Mouse (Mus musculus): ENCODE measurements around the gene Sval1. TPM values are rescaled to one million over a fixed set of nuclear protein-coding genes. Genes with fewer than 3 reads are reported as not detected.

Sval1 gene
- polyA plus RNA-seq (2014; fragmentation: Nextera tagmentation; extraction: Ambion mirVana), result not detected in 2 replicates

GRCm38 (mm10) chr6:41951330-41951729 is at the start of gene Sval1:
Gene Sval1, plus strand, starts transcription at chr6:41951630.
- no peak within 1 kb of the TSS for H3K27ac ChIP-seq (ENCODE audit: low read depth, low read length)
- H3K4me3 ChIP-seq (ENCODE audit: low read depth, low read length), result no peak within 1 kb of the TSS
- H3K9ac ChIP-seq (replicated peaks; ENCODE audit: low read depth, low read length), result no peak within 1 kb of the TSS
- no peaks in the 10 kb centered on the region for H3K4me1 ChIP-seq (ENCODE audit: control insufficient read depth, insufficient read depth, low read length)
- H3K27me3 ChIP-seq (ENCODE audit: control insufficient read depth, insufficient read depth, low read length), result no peaks in the 10 kb centered on the region
- H3K9me3 ChIP-seq (ENCODE audit: control insufficient read depth, low read length), result no peaks in the 10 kb centered on the region
- no peak for ATAC-seq (ENCODE audit: low read depth)
- WGBS, result 75% methylated on average over 1 of the region's 1 CpGs
- no peak within 1 kb of the TSS for H3K4me2 ChIP-seq (ENCODE audit: low read depth, low read length)
- no peaks in the 10 kb centered on the region for H3K36me3 ChIP-seq (ENCODE audit: control insufficient read depth, insufficient read depth, low read length)

GRCm38 (mm10) chr6:41911625-41912024 is 39.8 kb upstream of the Sval1 start:
- Histone ChIP-seq H3K27me3 (ENCODE audit: control insufficient read depth, insufficient read depth, low read length) (no peaks in the 10 kb centered on the region), H3K9me3 (ENCODE audit: control insufficient read depth, low read length) (no peaks in the 10 kb centered on the region), H3K4me2 (ENCODE audit: low read depth, low read length) (no peak overlapping the region), H3K4me3 (ENCODE audit: low read depth, low read length) (no peak overlapping the region), H3K27ac (ENCODE audit: low read depth, low read length) (no peak overlapping the region), H3K9ac (replicated peaks; ENCODE audit: low read depth, low read length) (no peak overlapping the region), H3K4me1 (ENCODE audit: control insufficient read depth, insufficient read depth, low read length) (no peaks in the 10 kb centered on the region), H3K36me3 (ENCODE audit: control insufficient read depth, insufficient read depth, low read length) (no peaks in the 10 kb centered on the region)
- WGBS, result 88% methylated on average over 5 of the region's 5 CpGs
- ATAC-seq (ENCODE audit: low read depth), result no peak

DNA sequence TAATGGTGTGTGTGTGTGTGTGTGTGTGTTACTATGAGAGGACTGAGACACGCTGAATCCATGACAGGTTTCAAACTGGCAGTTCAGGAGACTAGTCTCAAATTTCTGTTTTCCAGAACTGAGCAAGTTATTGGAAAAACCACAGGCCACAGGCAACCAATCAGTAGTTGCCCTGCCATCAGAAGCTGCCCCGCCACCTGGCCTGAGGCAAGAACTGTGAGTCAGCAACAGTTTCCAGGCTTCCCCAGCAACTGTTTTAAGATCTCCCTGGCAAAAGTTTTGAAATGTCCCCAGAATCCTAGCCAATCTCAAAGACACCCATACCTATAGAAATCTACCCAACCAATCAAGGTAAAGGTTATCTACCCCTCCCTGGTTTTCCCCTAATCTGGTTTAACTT is 36.5 kb upstream of the Sval1 start:
- no peak overlapping the region for H3K9ac ChIP-seq (replicated peaks; ENCODE audit: low read depth, low read length)
- 96% methylated on average over 2 of the region's 2 CpGs for WGBS
- no peak for ATAC-seq (ENCODE audit: low read depth)
- no peaks in the 10 kb centered on the region for H3K36me3 ChIP-seq (ENCODE audit: control insufficient read depth, insufficient read depth, low read length)
- H3K4me3 ChIP-seq (ENCODE audit: low read depth, low read length), result no peak overlapping the region
- H3K9me3 ChIP-seq (ENCODE audit: control insufficient read depth, low read length), result no peaks in the 10 kb centered on the region
- H3K4me1 ChIP-seq (ENCODE audit: control insufficient read depth, insufficient read depth, low read length), result no peaks in the 10 kb centered on the region
- H3K4me2 ChIP-seq (ENCODE audit: low read depth, low read length), result no peak overlapping the region
- no peaks in the 10 kb centered on the region for H3K27me3 ChIP-seq (ENCODE audit: control insufficient read depth, insufficient read depth, low read length)
- H3K27ac ChIP-seq (ENCODE audit: low read depth, low read length), result no peak overlapping the region

DNA sequence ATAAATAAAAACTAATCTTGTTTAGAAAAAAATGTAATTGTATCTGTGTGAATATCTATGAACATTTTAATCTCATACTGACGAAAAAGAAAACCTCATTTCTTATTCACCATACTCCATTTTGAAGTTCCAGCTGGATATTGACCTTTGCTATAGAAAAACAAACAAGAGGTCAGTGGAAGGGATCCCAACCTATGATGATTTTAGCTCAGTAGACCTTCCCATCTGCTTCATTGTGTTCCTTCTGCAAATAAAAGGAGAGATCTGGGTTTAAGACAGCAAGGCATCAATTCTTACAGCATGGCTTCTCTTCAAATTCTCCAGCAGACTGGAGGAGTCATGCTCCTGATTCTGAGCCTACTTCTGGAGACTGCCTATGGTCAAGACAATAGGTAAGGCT is 16.4 kb downstream of the Sval1 start, which contains the start of gene Sval3:
TSS of gene Sval3 (plus strand) at position 301 of the 400 bp plus-strand sequence.
- H3K9ac ChIP-seq (replicated peaks; ENCODE audit: low read depth, low read length), result no peak within 1 kb of the TSS
- H3K27ac ChIP-seq (ENCODE audit: low read depth, low read length), result no peak within 1 kb of the TSS
- ATAC-seq (ENCODE audit: low read depth), result no peak
- H3K4me1 ChIP-seq (ENCODE audit: control insufficient read depth, insufficient read depth, low read length), result no peaks in the 10 kb centered on the region
- H3K4me3 ChIP-seq (ENCODE audit: low read depth, low read length), result no peak within 1 kb of the TSS
- 82% methylated on average over 1 of the region's 1 CpGs for WGBS
- H3K9me3 ChIP-seq (ENCODE audit: control insufficient read depth, low read length), result no peaks in the 10 kb centered on the region
- no peaks in the 10 kb centered on the region for H3K27me3 ChIP-seq (ENCODE audit: control insufficient read depth, insufficient read depth, low read length)
- H3K36me3 ChIP-seq (ENCODE audit: control insufficient read depth, insufficient read depth, low read length), result no peaks in the 10 kb centered on the region
- H3K4me2 ChIP-seq (ENCODE audit: low read depth, low read length), result no peak within 1 kb of the TSS

Other genes starting within 250 kb of the Sval1 start
- gene Kel, start 247.3 kb upstream of the Sval1 start, polyA plus RNA-seq (2014; fragmentation: Nextera tagmentation; extraction: Ambion mirVana), result 0.31 and 0.37 TPM in 2 replicates
- not detected in 2 replicates for gene Olfr459, start 176.5 kb upstream of the Sval1 start, polyA plus RNA-seq (2014; fragmentation: Nextera tagmentation; extraction: Ambion mirVana)
- not detected in 2 replicates for gene Pip, start 104.1 kb upstream of the Sval1 start, polyA plus RNA-seq (2014; fragmentation: Nextera tagmentation; extraction: Ambion mirVana)
- gene Sval2, start 98.6 kb upstream of the Sval1 start, polyA plus RNA-seq (2014; fragmentation: Nextera tagmentation; extraction: Ambion mirVana), result not detected in 2 replicates
- gene Sval3, start 16.5 kb downstream of the Sval1 start, polyA plus RNA-seq (2014; fragmentation: Nextera tagmentation; extraction: Ambion mirVana), result not detected in 2 replicates
- gene Sva, start 86.8 kb downstream of the Sval1 start, polyA plus RNA-seq (2014; fragmentation: Nextera tagmentation; extraction: Ambion mirVana), result not detected in 2 replicates
- gene Tas2r139, start 189.3 kb downstream of the Sval1 start, polyA plus RNA-seq (2014; fragmentation: Nextera tagmentation; extraction: Ambion mirVana), result not detected in 2 replicates